Mouse (Mus musculus): ENCODE data around the gene 1700001K19Rik. TPM values are rescaled to one million over a fixed set of nuclear protein-coding genes. Genes with fewer than 3 reads are reported as not detected.
"Not testable (repeated sequence)": the region's sequence is repeated elsewhere in the genome, so short reads cannot be mapped to it uniquely, and the experiment has no call there.

1700001K19Rik gene
- polyA plus RNA-seq, 1 experiment from 2014 or later, result not detected

DNA sequence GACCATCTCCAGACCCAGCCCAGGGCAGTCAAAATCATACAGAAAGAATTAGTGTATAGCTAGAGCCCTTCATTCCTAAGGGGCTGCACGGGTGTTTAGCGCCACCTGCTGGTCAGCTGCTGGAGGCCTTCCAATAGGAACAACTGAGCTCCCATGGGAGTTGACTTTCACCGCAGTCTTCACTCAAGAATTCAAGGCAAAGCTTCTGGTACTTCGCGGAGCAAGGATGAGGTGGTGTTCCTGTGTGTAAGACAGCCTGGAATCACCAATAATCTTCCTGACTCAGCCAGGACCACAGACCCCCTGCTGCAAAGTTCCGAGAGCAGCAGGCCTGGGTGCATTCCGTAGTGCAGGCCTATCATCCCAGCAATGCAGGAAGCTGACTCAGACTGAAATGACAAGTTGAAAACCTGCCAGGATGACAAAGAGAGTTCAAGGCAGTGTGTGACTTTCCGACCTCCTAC lies 20.6 kb upstream of the 1700001K19Rik start:
- WGBS (ENCODE audit: insufficient replicate concordance), result 31% methylated on average over 8 of the region's 8 CpGs
- Histone ChIP-seq H3K27me3 (replicated peaks) (no peaks in the 10 kb centered on the region), H3K4me2 (no peak overlapping the region), H3K36me3 (no peaks in the 10 kb centered on the region), H3K4me1 (peaks cover 73% of the 10 kb centered on the region), H3K9ac (no peak overlapping the region), H3K9me3 (replicated peaks) (no peaks in the 10 kb centered on the region), H3K27ac (no peak overlapping the region), H3K4me3 (no peak overlapping the region)
- ATAC-seq, result 0 out of 2 replicates have a peak, but pooled peaks have one; percentile 31

DNA sequence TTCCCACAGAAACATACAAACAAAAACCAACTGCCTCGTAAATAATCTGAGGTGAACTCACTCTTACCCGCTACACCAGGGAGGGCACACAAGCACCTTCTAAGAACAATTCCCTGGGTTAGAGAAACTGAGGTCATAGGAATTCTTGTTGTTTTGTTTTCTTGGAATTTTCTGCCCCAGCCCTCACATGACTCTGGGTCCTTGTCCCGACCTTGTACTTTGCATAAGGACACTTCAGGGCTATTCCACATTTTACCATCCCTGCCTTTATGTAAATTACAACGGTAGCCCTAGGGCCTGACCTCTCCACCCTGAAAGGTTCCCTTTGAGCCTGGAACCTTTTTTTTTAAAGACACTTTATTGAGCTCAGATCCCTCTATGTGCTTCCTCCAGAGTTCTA lies 20.1 kb upstream of the 1700001K19Rik start, which contains the start of gene Hsp90aa1:
Hsp90aa1 (minus strand) TSS at position 173 of the 400 bp plus-strand sequence.
- H3K36me3 ChIP-seq, result no peaks in the 10 kb centered on the region

DNA sequence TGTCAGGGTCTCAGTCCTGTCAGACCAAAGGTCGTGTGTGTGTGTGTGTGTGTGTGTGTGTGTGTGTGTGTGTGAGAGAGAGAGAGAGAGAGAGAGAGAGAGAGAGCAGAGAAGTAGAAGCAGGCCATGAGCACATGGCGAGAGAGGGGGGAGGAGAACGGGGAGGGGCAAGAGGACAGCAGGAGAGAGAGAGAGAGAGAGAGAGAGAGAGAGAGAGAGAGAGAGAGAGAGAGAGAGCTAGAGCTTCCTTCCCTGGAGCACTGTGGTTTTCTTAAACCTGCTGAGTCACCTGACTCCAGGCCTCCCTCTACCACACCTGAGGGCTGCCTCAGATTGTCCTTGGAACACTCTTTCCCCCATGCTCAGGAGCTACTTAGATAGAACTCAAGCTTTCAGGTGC lies 18.9 kb upstream of the 1700001K19Rik start:
- 0% methylated on average over 1 of the region's 3 CpGs for WGBS (ENCODE audit: insufficient replicate concordance)
- peak overlapping the region; percentile 93 for H3K27ac ChIP-seq

More for the DNA sequence above, 20.1 kb upstream of the 1700001K19Rik start, which contains the start of gene Hsp90aa1:
- peak within 1 kb of the TSS; percentile 53 for H3K9ac ChIP-seq
- H3K27me3 ChIP-seq (replicated peaks), result no peaks in the 10 kb centered on the region
- WGBS (ENCODE audit: insufficient replicate concordance), result 55% methylated on average over 4 of the region's 4 CpGs
- no peak within 1 kb of the TSS; the same call in 1 of the 2 replicates for H3K4me2 ChIP-seq
- ATAC-seq, result no peak
- H3K4me1 ChIP-seq, result peaks cover 77% of the 10 kb centered on the region
- no peak within 1 kb of the TSS for H3K4me3 ChIP-seq
- H3K27ac ChIP-seq, result peak within 1 kb of the TSS; percentile 93
- no peaks in the 10 kb centered on the region for H3K9me3 ChIP-seq (replicated peaks)

GRCm38 (mm10) chr12:110700730-110701129 lies 18.3 kb upstream of the 1700001K19Rik start:
- Histone ChIP-seq H3K27me3 (replicated peaks) (no peaks in the 10 kb centered on the region), H3K36me3 (no peaks in the 10 kb centered on the region), H3K27ac (peak overlapping the region; percentile 93), H3K4me3 (no peak overlapping the region), H3K9me3 (replicated peaks) (no peaks in the 10 kb centered on the region), H3K4me2 (peak overlapping the region; percentile 15; the same call in 1 of the 2 replicates), H3K4me1 (peaks cover 68% of the 10 kb centered on the region), H3K9ac (peak overlapping the region; percentile 53)
- WGBS (ENCODE audit: insufficient replicate concordance), result 58% methylated on average over 2 of the region's 2 CpGs
- ATAC-seq, result no peak

More for the DNA sequence above, 18.9 kb upstream of the 1700001K19Rik start:
- not testable (repeated sequence) for H3K4me3 ChIP-seq; H3K9me3 ChIP-seq (replicated peaks); H3K36me3 ChIP-seq; H3K27me3 ChIP-seq (replicated peaks)
- peak; percentile 14; the same call in 1 of the 2 replicates for ATAC-seq
- Histone ChIP-seq H3K4me1 (peaks cover 74% of the 10 kb centered on the region), H3K4me2 (peak overlapping the region; percentile 15; the same call in 1 of the 2 replicates), H3K9ac (peak overlapping the region; percentile 53)

DNA sequence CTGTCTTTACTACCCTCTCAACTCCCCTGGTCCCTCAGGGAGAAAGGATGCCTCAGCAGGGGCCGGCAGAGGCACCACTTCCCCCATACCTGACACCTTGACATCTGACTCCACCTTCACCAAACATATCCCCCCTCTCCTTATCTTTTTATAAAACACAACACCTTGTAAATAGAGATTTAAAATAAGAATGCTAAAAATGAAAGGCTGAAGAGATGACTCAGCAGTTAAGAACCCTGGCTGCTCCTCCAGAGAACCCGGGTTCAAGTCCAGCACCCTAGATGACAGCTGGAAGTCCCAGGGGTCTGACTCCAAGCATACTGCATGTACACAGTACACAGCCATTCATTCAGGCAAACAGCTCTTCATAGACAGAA lies 16.7 kb upstream of the 1700001K19Rik start:
- Histone ChIP-seq H3K4me3 (peak overlapping the region; percentile 38), H3K9me3 (replicated peaks) (no peaks in the 10 kb centered on the region), H3K4me2 (peak overlapping the region; percentile 82), H3K36me3 (peaks cover 12% of the 10 kb centered on the region), H3K4me1 (peaks cover 75% of the 10 kb centered on the region), H3K27ac (peak overlapping the region; percentile 93), H3K27me3 (replicated peaks) (no peaks in the 10 kb centered on the region), H3K9ac (peak overlapping the region; percentile 83)
- ATAC-seq, result no peak
- WGBS (ENCODE audit: insufficient replicate concordance), result 25% methylated on average over 2 of the region's 2 CpGs

DNA sequence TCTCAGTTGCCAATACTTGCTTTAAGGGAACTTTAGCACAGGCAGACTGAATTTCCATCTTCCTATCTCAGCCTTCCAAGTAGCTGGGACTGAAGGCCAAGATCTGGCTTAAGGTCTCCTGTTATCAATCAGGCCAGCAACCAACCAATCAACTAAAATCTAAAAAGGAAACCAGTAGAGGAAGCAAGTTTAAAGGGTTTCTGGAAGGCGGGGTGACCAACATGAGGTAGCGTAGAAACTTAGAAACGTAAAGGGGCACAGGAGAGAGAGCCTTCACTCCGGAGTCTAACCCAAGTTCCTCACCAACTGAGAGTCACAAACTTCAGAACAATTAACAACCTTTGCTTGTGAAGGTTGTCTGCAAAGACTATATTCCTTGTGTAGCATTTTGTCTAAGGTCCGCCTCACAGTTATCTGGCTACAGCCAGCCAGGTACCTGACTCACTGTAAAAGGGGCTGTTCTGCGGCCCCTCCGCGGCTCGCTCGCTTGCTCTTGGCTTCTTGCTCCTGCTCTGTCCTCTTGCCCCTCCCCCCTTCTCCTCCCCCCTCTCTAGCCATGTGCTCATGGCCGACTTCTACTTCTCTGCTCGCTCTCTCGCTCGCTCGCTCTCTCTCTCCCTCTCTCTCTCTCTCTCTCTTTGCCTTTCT lies 16.2 kb upstream of the 1700001K19Rik start:
- Histone ChIP-seq H3K4me1 (peaks cover 78% of the 10 kb centered on the region), H3K9me3 (replicated peaks) (no peaks in the 10 kb centered on the region), H3K27ac (peak overlapping the region; percentile 93), H3K4me3 (peak overlapping the region; percentile 38), H3K9ac (peak overlapping the region; percentile 83), H3K27me3 (replicated peaks) (no peaks in the 10 kb centered on the region), H3K36me3 (peaks cover 17% of the 10 kb centered on the region), H3K4me2 (peak overlapping the region; percentile 82)
- WGBS (ENCODE audit: insufficient replicate concordance), result 4% methylated on average over 15 of the region's 15 CpGs
- peak; percentile 21; the same call in 1 of the 2 replicates for ATAC-seq

- H3K27me3 ChIP-seq (replicated peaks), result no peaks in the 10 kb centered on the region
- peak overlapping the region; percentile 93 for H3K27ac ChIP-seq
- ATAC-seq, result no peak
- H3K9ac ChIP-seq, result peak overlapping the region; percentile 83
- H3K4me2 ChIP-seq, result peak overlapping the region; percentile 82
- H3K4me3 ChIP-seq, result peak overlapping the region; percentile 38; the same call in 1 of the 2 replicates
- peaks cover 23% of the 10 kb centered on the region for H3K36me3 ChIP-seq
- WGBS (ENCODE audit: insufficient replicate concordance), result 37% methylated on average over 1 of the region's 1 CpGs
- no peaks in the 10 kb centered on the region for H3K9me3 ChIP-seq (replicated peaks)
- peaks cover 79% of the 10 kb centered on the region for H3K4me1 ChIP-seq
Measured at GRCm38 (mm10) chr12:110698080-110698479, 15.7 kb upstream of the 1700001K19Rik start.

- Histone ChIP-seq H3K4me3 (no peak overlapping the region), H3K4me2 (peak overlapping the region; percentile 82), H3K9ac (peak overlapping the region; percentile 83), H3K36me3 (peaks cover 29% of the 10 kb centered on the region), H3K27ac (peak overlapping the region; percentile 93), H3K4me1 (peaks cover 76% of the 10 kb centered on the region), H3K27me3 (replicated peaks) (no peaks in the 10 kb centered on the region), H3K9me3 (replicated peaks) (no peaks in the 10 kb centered on the region)
- no peak for ATAC-seq
- 23% methylated on average over 5 of the region's 5 CpGs for WGBS (ENCODE audit: insufficient replicate concordance)
Measured at GRCm38 (mm10) chr12:110697457-110697856, 15.0 kb upstream of the 1700001K19Rik start.

DNA sequence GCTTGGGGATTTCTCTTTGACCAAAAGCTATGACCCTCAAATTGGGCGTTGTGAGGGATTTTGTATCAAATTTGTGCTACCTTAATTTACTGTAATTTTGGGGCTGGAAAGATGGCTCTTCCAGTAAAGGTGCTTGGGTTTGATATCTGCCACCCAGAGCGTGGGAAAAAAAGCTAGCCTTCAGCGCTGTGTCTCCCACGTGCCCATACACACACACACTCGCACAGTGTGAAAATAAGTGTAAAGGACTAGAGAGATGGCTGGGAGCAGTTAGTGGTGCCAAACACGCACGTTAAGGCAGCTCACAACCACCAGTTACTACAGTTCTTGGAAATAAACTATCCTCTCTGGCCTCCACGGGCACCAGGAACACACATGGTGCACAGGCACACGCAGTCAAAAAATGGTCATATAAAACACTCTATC lies 14.6 kb upstream of the 1700001K19Rik start:
- no peak for ATAC-seq
- WGBS (ENCODE audit: insufficient replicate concordance), result 24% methylated on average over 9 of the region's 9 CpGs

GRCm38 (mm10) chr12:110696173-110696974 lies 14.0 kb upstream of the 1700001K19Rik start:
- H3K27me3 ChIP-seq (replicated peaks), result no peaks in the 10 kb centered on the region
- H3K9ac ChIP-seq, result peak overlapping the region; percentile 100
- H3K36me3 ChIP-seq, result peaks cover 39% of the 10 kb centered on the region
- H3K27ac ChIP-seq, result peak overlapping the region; percentile 96
- no peaks in the 10 kb centered on the region for H3K9me3 ChIP-seq (replicated peaks)
- peak overlapping the region; percentile 92 for H3K4me3 ChIP-seq
- peak overlapping the region; percentile 82 for H3K4me2 ChIP-seq
- H3K4me1 ChIP-seq, result peaks cover 65% of the 10 kb centered on the region
- WGBS (ENCODE audit: insufficient replicate concordance), result under 1% methylated on average over 88 of the region's 89 CpGs
- ATAC-seq, result peak; percentile 85

More for the DNA sequence above, 14.6 kb upstream of the 1700001K19Rik start:
- H3K9me3 ChIP-seq (replicated peaks), result no peaks in the 10 kb centered on the region
- H3K9ac ChIP-seq, result peak overlapping the region; percentile 83
- H3K36me3 ChIP-seq, result peaks cover 33% of the 10 kb centered on the region
- H3K27ac ChIP-seq, result peak overlapping the region; percentile 93
- H3K4me2 ChIP-seq, result peak overlapping the region; percentile 82
- peaks cover 71% of the 10 kb centered on the region for H3K4me1 ChIP-seq
- H3K4me3 ChIP-seq, result peak overlapping the region; percentile 92
- H3K27me3 ChIP-seq (replicated peaks), result no peaks in the 10 kb centered on the region

DNA sequence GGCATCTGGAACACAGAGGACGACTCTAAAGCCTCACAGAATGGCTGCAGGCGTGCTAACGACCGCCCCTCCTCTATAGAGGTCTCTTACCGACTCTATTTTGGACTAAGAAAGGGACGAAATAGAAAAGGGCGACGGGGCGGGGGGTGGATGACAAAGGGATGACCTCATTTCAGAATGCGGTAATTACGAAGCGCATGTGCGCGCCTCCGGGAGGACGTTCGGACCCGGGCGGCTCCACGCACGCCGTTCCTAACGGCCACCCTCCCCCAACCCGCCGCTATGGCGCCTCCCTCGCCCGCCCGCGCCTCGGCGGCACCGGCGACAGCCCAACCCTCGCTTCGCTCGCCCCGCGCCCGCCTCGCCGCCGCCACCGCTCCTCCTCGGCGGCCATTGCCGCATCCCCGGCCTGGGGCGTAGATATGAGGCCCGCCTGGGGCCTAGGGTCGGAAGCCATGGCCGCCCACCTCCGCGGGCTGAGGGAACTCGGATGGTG lies 13.3 kb upstream of the 1700001K19Rik start:
- Histone ChIP-seq H3K27me3 (replicated peaks) (no peaks in the 10 kb centered on the region), H3K36me3 (peaks cover 41% of the 10 kb centered on the region), H3K27ac (peak overlapping the region; percentile 96), H3K9ac (peak overlapping the region; percentile 100), H3K4me1 (peaks cover 59% of the 10 kb centered on the region), H3K4me3 (peak overlapping the region; percentile 92), H3K9me3 (replicated peaks) (no peaks in the 10 kb centered on the region), H3K4me2 (peak overlapping the region; percentile 82)
- WGBS (ENCODE audit: insufficient replicate concordance), result 4% methylated on average over 55 of the region's 55 CpGs
- ATAC-seq, result peak; percentile 44

Measured in liver, embryonic 12.5 days (tissue).